Mouse (Mus musculus): ENCODE measurements around the gene Odc1. TPM values are rescaled to one million over a fixed set of nuclear protein-coding genes. Genes with fewer than 3 reads are reported as not detected.
A peak's percentile ranks its signal among the peaks of the same experiment; 100 is the strongest.
"Not testable (repeated sequence)": the region's sequence is repeated elsewhere in the genome, so short reads cannot be mapped to it uniquely, and the experiment has no call there.

Gene Odc1
- total RNA-seq, 2 experiments from 2014 or later: 151 to 379 TPM

GRCm38 (mm10) chr12:17548505-17548904, 3.9 kb downstream of the Odc1 start:
- ATAC-seq (replicated peaks; ENCODE audit: poor library complexity, severe bottlenecking): no peak

DNA sequence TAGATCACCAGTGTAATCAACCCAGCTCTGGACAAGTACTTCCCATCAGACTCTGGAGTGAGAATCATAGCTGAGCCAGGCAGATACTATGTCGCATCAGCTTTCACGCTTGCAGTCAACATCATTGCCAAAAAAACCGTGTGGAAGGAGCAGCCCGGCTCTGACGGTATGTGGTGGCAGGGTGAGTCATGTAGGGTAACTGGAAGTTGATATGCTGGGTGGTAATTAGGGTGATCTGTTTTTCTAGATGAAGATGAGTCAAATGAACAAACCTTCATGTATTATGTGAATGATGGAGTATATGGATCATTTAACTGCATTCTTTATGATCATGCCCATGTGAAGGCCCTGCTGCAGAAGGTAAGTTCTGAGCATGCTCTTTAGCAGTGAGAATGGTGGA, 4.8 kb downstream of the Odc1 start:
- not testable (repeated sequence) for ATAC-seq (replicated peaks; ENCODE audit: poor library complexity, severe bottlenecking)

DNA sequence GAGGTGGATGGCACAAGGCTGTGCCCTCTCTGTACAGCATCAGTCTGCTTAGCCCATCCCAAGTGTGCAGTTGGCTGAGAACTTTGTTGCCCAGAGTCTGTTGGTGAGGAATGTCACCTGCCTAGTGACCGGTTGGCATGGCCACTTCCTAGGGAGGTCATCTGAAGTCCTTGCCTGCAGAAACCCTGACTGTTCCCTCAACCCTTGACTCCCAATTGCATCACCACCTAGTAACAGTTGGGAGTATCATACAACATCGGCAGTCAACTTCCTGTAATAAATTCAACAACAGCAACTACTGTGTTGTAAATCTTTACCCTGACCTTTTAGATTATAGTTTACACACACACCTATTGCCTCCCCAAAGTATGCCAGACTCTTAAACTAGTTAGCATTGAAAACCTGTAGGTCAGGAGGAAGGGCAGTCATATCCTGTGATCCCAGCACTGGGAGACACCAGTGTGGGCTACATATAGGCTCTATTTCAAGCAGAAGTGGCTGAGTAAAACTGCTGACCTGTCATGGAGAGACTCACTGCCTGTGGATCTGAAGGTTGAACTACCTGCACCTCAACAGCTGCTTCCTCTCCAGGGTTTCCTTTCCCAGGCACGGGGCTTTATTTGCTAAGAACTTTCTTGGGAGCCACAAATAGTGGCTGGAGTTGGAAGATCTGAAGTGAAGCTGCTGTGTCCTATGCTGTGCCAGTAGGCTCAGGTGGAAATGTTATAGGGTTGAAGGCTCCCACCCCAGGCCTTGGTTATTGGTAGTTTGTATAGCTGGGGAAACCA, 6.8 kb downstream of the Odc1 start:
- peak; percentile 13 for ATAC-seq (replicated peaks; ENCODE audit: poor library complexity, severe bottlenecking)

DNA sequence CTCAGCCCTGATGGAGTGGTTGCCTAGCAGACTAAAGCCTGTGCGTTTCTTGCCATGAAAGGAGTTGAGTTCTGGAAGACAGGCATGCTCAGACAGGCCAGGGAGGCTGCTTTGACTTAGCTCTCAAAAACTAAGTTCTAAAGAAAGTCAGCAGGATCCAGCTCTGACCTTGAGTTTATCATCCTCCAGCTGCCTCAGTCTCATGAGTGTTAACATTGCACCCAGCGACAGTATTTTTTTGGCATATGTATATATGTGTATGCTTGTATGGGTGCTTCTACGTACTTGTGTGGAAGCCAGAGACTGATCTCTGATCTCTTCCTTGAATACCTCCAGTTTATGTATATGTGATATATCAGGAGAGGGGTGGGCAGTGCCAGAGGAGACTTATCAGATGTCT, 7.8 kb downstream of the Odc1 start:
- ATAC-seq (replicated peaks; ENCODE audit: poor library complexity, severe bottlenecking): no peak

DNA sequence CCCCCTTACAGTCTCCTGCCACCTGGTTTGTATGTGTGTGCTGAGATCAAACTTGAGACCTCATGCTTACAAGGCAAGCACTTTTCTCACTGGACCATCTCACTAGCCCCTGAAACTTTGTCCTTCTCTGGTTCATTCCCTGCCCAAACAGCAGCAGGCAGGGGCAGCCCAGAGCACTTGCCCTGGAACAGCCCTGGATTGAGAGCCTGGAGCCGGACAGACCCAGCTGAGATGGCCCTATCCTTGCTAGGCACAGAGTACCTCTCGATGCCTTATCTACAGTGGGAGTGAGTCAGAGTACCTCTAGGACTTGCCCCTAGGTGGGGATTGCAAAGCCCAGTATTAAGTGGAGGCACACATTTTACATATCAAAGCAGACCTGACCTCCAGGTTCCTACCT, 8.4 kb downstream of the Odc1 start:
- ATAC-seq (replicated peaks; ENCODE audit: poor library complexity, severe bottlenecking): no peak

DNA sequence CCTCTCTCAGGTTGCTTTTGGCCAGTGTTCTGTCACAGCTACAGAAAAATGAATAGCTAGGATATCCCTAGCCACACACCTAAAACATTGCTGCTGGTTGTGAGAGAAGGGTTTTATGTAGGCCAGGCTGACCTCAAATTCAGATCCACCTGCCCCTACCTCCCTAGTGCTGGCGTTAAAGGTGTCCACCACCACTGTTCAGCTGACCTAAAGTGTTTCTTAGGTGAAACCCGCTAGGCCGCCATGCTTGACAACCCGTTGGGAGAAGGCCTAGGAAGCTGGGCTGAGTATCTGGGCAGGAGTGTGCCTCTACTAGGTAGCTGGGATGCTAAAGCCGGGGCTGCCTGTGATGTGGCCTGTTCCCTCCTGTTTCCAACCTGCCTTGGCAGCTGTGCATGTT, 9.0 kb downstream of the Odc1 start:
- peak; percentile 10; the same call in 1 of the 2 replicates for ATAC-seq (replicated peaks; ENCODE audit: poor library complexity, severe bottlenecking)

GRCm38 (mm10) chr12:17554200-17554951, 9.8 kb downstream of the Odc1 start:
- peak; percentile 59 for ATAC-seq (replicated peaks; ENCODE audit: poor library complexity, severe bottlenecking)

- peak; percentile 64 for ATAC-seq (replicated peaks; ENCODE audit: poor library complexity, severe bottlenecking)
Measured at GRCm38 (mm10) chr12:17556430-17557343, 12.1 kb downstream of the Odc1 start.

DNA sequence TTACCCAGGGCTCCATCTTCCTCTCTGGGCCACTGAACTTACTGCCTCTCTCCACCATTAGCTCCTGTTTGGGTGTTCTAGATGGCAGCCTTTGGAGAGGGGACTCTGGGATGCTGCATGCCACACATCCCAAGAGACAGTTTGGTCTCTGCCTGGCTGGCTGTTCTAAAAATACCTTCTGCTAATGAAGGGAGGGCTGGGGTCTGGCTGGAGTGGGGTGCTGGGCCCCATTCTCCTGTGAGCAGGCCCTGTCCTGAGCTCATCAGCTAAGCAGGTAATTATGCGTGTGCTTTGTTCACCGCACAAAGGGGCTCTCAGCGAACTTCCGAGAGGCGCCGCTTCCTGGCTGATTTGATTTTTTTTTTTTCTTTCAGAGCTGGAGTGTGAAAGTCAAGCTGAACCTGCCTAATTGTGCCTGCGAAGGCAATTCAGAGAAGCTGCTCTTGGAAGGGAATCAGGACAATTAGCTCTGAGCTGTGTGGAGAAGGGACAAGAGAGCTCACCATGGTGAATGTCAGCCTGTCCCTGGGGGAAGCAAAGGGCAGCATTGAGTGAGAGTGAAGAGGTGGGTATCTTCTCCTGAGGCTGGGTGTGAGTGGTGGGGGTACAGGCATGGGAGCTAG, 12.9 kb downstream of the Odc1 start:
- no peak for ATAC-seq (replicated peaks; ENCODE audit: poor library complexity, severe bottlenecking)

GRCm38 (mm10) chr12:17557967-17558345, 13.4 kb downstream of the Odc1 start:
- ATAC-seq (replicated peaks; ENCODE audit: poor library complexity, severe bottlenecking): no peak

DNA sequence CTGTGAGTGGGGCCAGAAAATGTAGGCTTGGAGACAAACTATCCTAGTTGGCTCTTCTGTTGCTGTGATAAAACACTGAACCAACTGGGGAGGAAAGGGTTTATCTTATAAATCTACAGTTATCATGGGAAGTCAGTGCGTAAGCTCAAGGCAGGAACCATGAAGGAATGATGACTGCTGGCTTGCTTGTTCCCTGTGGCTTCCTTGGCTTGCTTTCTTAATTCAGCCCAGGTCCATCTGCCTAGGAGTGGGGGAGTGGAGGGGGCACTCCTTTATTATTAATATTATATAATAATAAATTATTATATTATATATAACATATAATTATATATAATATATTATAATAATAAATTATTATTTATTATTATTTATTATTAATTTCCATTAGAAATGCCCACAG, 17.8 kb downstream of the Odc1 start:
- ATAC-seq (replicated peaks; ENCODE audit: poor library complexity, severe bottlenecking): no peak

DNA sequence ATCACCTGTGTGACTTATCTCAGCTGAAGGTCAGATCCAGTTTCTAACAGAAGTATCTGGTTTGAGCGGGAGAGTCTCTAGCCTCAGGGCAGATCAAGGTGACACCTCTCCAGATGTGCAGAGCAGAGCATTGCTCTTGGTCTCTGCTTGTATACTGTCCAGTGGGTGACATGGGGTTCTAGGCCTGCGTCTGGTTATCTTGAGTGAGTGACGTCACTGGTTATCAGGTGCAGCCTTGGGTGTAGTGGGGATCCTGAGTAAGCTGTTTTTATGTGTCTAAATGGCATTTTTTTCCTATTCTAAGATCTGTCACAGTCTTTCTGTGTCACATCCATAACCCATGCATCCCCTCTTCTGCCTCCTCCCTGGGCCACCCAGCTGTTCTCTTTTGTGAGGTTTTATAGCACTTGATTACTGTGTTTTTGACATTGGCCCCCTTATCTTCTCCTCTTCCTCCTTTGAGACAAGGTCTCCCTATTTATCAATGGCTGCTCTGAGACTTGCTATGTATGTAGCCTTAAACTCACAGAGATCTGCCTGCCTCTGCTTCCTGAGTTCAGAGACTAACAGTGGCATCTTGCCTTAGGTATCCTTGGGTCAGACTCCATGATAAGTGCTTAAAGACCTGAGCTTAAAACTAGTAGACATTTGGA, 20.9 kb downstream of the Odc1 start:
- no peak for ATAC-seq (replicated peaks; ENCODE audit: poor library complexity, severe bottlenecking)

DNA sequence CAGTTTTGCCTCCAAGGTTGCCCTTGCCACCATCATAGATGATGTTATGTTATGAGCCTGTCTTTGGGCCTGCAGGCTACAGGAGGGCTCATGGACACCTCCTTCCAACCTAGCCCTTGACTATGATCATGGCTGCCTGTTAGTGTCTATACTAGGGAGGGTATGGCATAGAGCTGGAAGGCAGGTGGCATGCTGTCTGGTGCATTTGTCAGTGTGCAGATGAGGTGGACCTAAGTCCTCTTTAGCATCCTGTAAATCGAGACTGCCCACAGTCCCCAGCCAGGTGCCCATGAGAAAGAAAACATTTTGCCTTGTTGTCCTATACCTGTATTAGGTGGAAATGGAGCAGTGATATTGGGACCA, 21.4 kb downstream of the Odc1 start:
- ATAC-seq (replicated peaks; ENCODE audit: poor library complexity, severe bottlenecking): no peak

GRCm38 (mm10) chr12:17568564-17568963, 24.0 kb downstream of the Odc1 start:
- no peak for ATAC-seq (replicated peaks; ENCODE audit: poor library complexity, severe bottlenecking)

GRCm38 (mm10) chr12:17574591-17574990, 30.0 kb downstream of the Odc1 start:
- no peak for ATAC-seq (replicated peaks; ENCODE audit: poor library complexity, severe bottlenecking)

DNA sequence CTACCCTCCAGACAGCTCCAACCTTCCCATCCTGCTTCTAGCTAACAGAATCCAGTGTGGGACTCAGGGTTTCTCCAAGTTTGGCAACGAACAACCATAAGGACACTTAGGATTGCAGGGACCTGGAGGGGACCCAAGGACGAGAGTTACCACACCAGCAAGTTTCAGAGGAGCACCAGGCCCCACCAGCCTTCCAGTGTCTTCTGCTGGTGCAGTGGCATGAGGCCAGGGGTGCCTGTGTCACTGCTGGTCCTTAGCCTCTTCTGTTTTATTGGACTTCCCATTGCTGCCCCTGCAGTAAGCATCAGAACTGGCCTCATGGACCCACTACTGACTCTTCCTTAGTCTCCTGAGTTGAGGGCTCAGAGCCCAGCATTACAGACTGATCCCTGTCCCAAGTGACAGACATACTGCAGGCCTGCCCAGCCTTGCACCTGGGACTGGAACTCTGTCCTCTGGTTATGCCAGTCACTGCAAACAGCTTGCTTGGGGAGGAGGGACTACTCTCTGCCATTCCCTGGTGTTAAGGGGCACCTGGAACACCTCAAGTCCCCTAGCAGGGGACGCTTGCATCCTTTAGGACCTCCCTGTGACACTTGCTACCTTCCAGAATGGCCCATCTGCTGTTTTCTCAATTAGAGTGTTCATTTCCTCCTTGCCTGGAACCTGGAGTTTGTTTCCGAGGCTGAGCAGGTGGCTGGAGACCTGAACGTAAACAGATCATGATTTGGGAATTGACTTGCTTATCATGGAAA, 30.7 kb downstream of the Odc1 start:
- no peak for ATAC-seq (replicated peaks; ENCODE audit: poor library complexity, severe bottlenecking)

- no peak for ATAC-seq (replicated peaks; ENCODE audit: poor library complexity, severe bottlenecking)
Measured at GRCm38 (mm10) chr12:17576041-17576440, 31.4 kb downstream of the Odc1 start.

DNA sequence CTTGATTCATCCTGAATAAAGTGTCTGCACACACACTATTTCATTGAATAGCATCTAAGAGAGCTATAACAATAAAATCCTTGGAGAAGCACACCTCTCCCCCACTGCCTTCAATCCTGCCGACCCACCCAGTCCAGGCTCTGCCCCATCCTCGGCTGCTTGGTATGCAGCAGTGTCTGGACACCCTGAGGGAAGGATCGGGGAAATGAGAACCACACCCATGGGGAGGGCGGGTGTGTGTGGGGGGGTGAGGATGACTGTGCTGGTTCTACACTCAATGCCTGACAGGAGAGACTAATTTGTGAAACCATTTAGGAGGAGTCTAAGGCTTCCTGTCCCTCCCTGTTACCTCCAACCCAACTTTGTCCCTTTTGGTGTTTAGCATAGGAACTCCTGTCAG, 34.0 kb downstream of the Odc1 start:
- peak; percentile 60 for ATAC-seq (replicated peaks; ENCODE audit: poor library complexity, severe bottlenecking)

DNA sequence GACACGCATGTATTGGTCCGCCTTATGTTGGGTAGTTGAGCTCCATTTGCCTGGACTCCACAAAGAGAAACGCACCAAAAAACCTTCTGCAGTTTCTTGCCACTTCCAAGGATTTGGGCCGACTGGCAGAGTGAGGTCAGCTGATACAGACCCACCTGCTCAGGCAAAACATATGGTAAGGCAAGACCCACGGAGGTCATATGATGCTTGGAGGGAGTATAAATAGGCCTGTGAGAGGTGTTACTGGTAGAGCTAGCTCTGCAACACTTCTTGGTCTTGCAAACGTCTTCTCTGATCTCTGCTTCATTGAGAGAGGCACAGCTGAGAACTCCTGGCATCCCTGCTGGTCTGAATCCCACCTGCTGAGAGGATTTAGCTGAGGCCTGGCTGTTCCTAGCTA, 36.4 kb downstream of the Odc1 start:
- ATAC-seq (replicated peaks; ENCODE audit: poor library complexity, severe bottlenecking): no peak
